Mouse (Mus musculus) lung, embryonic 16.5 days (tissue): ENCODE data around the gene Cenpu. TPM values are rescaled to one million over a fixed set of nuclear protein-coding genes. Genes with fewer than 3 reads are reported as not detected.

Experiments used
- polyA plus RNA-seq: library from polyadenylated mRNA; unstranded; fragments of >200 nt; fragmentation: Nextera tagmentation; extraction: Ambion mirVana; gene quantifications from 2 replicates; pipeline ENCODE4 v1.2.1, GENCODE M21; 2015

Cenpu gene
- polyA plus RNA-seq, 1 experiment from 2014 or later: 22.3 TPM

Other genes with a start within 250 kb of the Cenpu start
- 20.3 and 23.5 TPM in 2 replicates for gene Acsl1, start 81.0 kb upstream of the Cenpu start, polyA plus RNA-seq
- 13.2 and 15.2 TPM in 2 replicates for gene Primpol, start 65.2 kb downstream of the Cenpu start, polyA plus RNA-seq
- 85.0 and 89.8 TPM in 2 replicates for gene Casp3, start 65.3 kb downstream of the Cenpu start, polyA plus RNA-seq
- gene Irf2, start 187.7 kb downstream of the Cenpu start, polyA plus RNA-seq: 38.3 and 39.4 TPM in 2 replicates